In genomic region chr8:109492785-109493184, GRCm38 (mm10) we compare ENCODE assay signal across 25 mouse cellular contexts. TPM values are rescaled to one million over a fixed set of nuclear protein-coding genes. Genes with fewer than 3 reads are reported as not detected.
"Had no signal": no experiment of that assay in that cellular context is flagged by ENCODE, and none has a peak within 500 bp of the region (broad histone marks: within the 10 kb centered on the region; RNA-seq: fewer than 3 reads in every experiment).

No protein-coding gene starts in this region.

- H3K27ac ChIP-seq: gastrocnemius, adult 2 months; heart, adult 2 months; hindbrain, embryonic 10.5 days; hindbrain, embryonic 12.5 days; hindbrain, embryonic 14.5 days; intestine, embryonic 15.5 days; layer of hippocampus, adult 2 months; limb, embryonic 10.5 days; limb, embryonic 12.5 days had no signal

- DNase-seq: gastrocnemius, adult 2 months; gastrocnemius, postnatal 10 days; gastrocnemius, postnatal 25 days; heart, adult 2 months; heart, postnatal 10 days; heart, postnatal 4 days; kidney, adult 18-20 months; kidney, adult 8-10 months; kidney, postnatal 10 days; kidney, postnatal 25 days; kidney, postnatal 4 days; liver had no signal

- H3K4me1 ChIP-seq: heart, embryonic 12.5 days; hindbrain, embryonic 10.5 days; hindbrain, embryonic 12.5 days; intestine, embryonic 15.5 days; limb, embryonic 10.5 days; limb, embryonic 12.5 days had no signal

- H3K4me3 ChIP-seq: gastrocnemius, adult 2 months; heart, adult 2 months; heart, embryonic 12.5 days; hindbrain, embryonic 10.5 days; hindbrain, embryonic 12.5 days; intestine, embryonic 15.5 days; layer of hippocampus, adult 2 months; limb, embryonic 10.5 days; limb, embryonic 12.5 days had no signal

- H3K36me3 ChIP-seq: heart, embryonic 12.5 days; hindbrain, embryonic 10.5 days; hindbrain, embryonic 12.5 days; intestine, embryonic 15.5 days; limb, embryonic 10.5 days; limb, embryonic 12.5 days had no signal

- H3K27me3 ChIP-seq: heart, embryonic 12.5 days; hindbrain, embryonic 12.5 days; intestine, embryonic 15.5 days had no signal

RNA-seq across cellular contexts. Expression of gene Pmfbp1, which starts 1.0 kb away (rescaled TPM):
- total RNA-seq: gastrocnemius, adult 2 months; gastrocnemius, postnatal 10 days; gastrocnemius, postnatal 25 days; gastrocnemius, postnatal 4 days; granulocyte monocyte progenitor cell, adult 5-6 weeks; heart, adult 2 months; heart, postnatal 10 days; heart, postnatal 25 days; heart, postnatal 4 days had no signal
- polyA plus RNA-seq: heart, adult 2 months; heart, embryonic 12.5 days; inflammation-experienced regulatory T-cells, adult 6 months; intestine, embryonic 15.5 days; intestine, postnatal 0 days had no signal
